Mouse (Mus musculus) E14TG2a.4 (cell line): ENCODE data around the gene Zcchc17.

ENCODE experiments used
- CTCF ChIP-seq: conservative IDR thresholded peaks from 2 replicates; pipeline ENCODE4 v1.5.1; 2014; ENCODE audit warnings: low read length
- NANOG ChIP-seq: IDR thresholded peaks from 2 replicates; pipeline ENCODE4 v1.6.1; 2014; ENCODE audit warnings: borderline replicate concordance, low read length, mixed read lengths
- POU5F1 ChIP-seq: IDR thresholded peaks from 2 replicates; pipeline ENCODE4 v1.6.1; 2014; ENCODE audit warnings: low read length, borderline replicate concordance

GRCm38 (mm10) chr4:130316691-130317090, 43.1 kb downstream of the Zcchc17 start:
- TF ChIP-seq CTCF (no peak), NANOG (no peak), POU5F1 (no peak)
